Mouse (Mus musculus) G1E (cell line): ENCODE measurements around the gene Erbin.

ENCODE experiments used
- CTCF ChIP-seq: IDR thresholded peaks from 2 replicates; pipeline ENCODE4 v1.5.1; 2012; ENCODE audit warnings: low read depth, low read length, inconsistent platforms, mixed read lengths
- GATA1 ChIP-seq: IDR thresholded peaks from 2 replicates; pipeline ENCODE4 v1.6.1; 2012; ENCODE audit warnings: borderline replicate concordance, low read length, inconsistent platforms, mixed read lengths
- GATA2 ChIP-seq: IDR thresholded peaks from 2 replicates; pipeline ENCODE4 v1.6.1; 2012; ENCODE audit warnings: low read depth, low read length, inconsistent platforms, borderline replicate concordance
- POLR2AphosphoS5 ChIP-seq: IDR thresholded peaks from 2 replicates; pipeline ENCODE4 v1.6.1; 2012; ENCODE audit warnings: low read depth, low read length, inconsistent platforms; ENCODE audit not compliant: insufficient replicate concordance

DNA sequence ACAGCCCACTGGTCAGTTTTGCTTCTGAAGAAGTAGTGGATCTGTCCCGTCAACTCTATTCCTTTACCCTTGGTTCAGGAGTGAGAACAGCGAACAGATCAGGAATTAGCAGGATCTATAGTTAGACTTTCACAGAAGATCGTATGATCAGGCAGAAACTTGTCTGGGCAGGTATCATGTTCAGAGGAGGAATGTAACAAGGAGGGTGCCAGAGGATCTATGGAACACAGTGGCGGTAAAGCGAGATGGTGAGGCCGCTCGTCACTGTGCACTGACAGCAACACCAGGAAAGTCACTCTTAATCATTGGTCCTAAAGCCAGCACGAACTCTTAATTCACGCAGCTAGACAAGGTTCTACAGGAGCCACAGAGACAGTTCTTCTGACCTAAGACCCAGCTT lies 47.7 kb upstream of the Erbin start:
- TF ChIP-seq CTCF (no peak), GATA2 (no peak), POLR2AphosphoS5 (no peak), GATA1 (no peak)
